Mouse (Mus musculus): ENCODE measurements around the gene Cib3. TPM values are rescaled to one million over a fixed set of nuclear protein-coding genes. Genes with fewer than 3 reads are reported as not detected.
A peak's percentile ranks its signal among the peaks of the same experiment; 100 is the strongest.

Cib3 gene
- total and polyA plus RNA-seq, 3 experiments, result not detected

- Histone ChIP-seq H3K79me2 (ENCODE audit: control insufficient read depth, insufficient read depth, low read length, poor library complexity) (no peaks in the 10 kb centered on the region), H3K27ac (ENCODE audit: control insufficient read depth, low read depth, low read length) (no peak within 1 kb of the TSS), H3K27me3 (ENCODE audit: control insufficient read depth in 1 of 2, insufficient read depth in 2 of 2, low read length in 2 of 2) (no peaks in the 10 kb centered on the region), H3K36me3 (ENCODE audit: control insufficient read depth in 1 of 2, insufficient read depth in 2 of 2, low read length in 2 of 2) (no peaks in the 10 kb centered on the region), H3K4me1 (ENCODE audit: control insufficient read depth in 1 of 2, insufficient read depth in 2 of 2, low read length in 2 of 2) (no peaks in the 10 kb centered on the region), H3K9ac (ENCODE audit: control insufficient read depth, low read depth, low read length, poor library complexity, severe bottlenecking) (no peak within 1 kb of the TSS), H3K4me3 (ENCODE audit: control insufficient read depth in 1 of 2, insufficient read depth in 1 of 2, low read depth in 2 of 2, low read length in 2 of 2) (no peak within 1 kb of the TSS), H3K9me3 (replicated peaks; ENCODE audit: insufficient read depth, low read length) (no peaks in the 10 kb centered on the region)
- DNase-seq (ENCODE audit: low read depth, low spot score), result peak; percentile 28
- TF ChIP-seq ETS1 (IDR thresholded peaks at IDR 0.05; ENCODE audit: low read depth, low read length), result no peak
- TF ChIP-seq MEF2A (IDR thresholded peaks at IDR 0.05; ENCODE audit: extremely low read depth, insufficient replicate concordance, low read depth, low read length, poor library complexity, severe bottlenecking), result no peak
- no peak for TF ChIP-seq ZKSCAN1 (IDR thresholded peaks at IDR 0.05; ENCODE audit: low read depth, low read length)
- no peak for TF ChIP-seq GATA1 (IDR thresholded peaks at IDR 0.05; ENCODE audit: low read depth, low read length)
- no peak for TF ChIP-seq POLR2AphosphoS5 (IDR thresholded peaks at IDR 0.05; ENCODE audit: borderline replicate concordance, low read depth, low read length)
- no peak for TF ChIP-seq HCFC1 (IDR thresholded peaks at IDR 0.05; ENCODE audit: low read depth, low read length)
- TF ChIP-seq ZC3H11A (IDR thresholded peaks at IDR 0.05; ENCODE audit: low read depth, low read length), result no peak
- TF ChIP-seq ELF1 (IDR thresholded peaks at IDR 0.05; ENCODE audit: low read depth, low read length), result no peak
Observed at GRCm38 (mm10) chr8:72189417-72190214, 23.0 kb downstream of the Cib3 start, which contains the start of gene Hsh2d. Gene Hsh2d (plus strand): TSS chr8:72189638.

DNA sequence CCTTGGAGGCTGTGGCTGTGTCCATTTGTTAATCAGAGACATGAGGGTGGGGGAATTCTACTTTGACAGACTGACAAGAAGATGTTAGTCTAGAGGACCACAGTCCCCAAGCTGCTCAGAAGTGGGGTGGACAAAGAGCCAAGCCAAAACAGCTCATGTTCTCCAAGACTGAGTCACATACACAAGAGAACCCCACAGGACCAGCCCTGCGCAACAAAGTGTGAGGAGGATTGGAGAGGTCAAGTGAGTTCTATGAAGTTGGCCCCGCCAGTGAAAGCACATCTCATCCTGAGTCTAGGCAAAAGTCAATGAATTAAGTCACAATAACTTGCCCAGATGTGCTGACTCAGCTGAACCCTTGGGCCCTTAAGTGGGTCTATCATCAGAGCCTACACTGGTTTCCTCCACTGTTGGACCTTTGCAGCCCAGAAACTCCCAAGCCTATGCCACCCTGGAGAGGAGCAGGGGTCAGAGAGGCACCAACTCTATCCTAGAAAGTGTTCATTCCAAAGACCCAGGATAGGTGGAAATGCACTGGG, 24.8 kb downstream of the Cib3 start:
- Histone ChIP-seq H3K4me1 (ENCODE audit: control insufficient read depth in 1 of 2, insufficient read depth in 2 of 2, low read length in 2 of 2) (peaks cover 0 to 4% of the 10 kb centered on the region in 2 experiments; a peak in 2 of 4 replicates), H3K9me3 (replicated peaks; ENCODE audit: insufficient read depth, low read length) (no peaks in the 10 kb centered on the region), H3K4me3 (ENCODE audit: control insufficient read depth in 1 of 2, insufficient read depth in 1 of 2, low read depth in 2 of 2, low read length in 2 of 2) (no peak overlapping the region), H3K79me2 (ENCODE audit: control insufficient read depth, insufficient read depth, low read length, poor library complexity) (no peaks in the 10 kb centered on the region), H3K27ac (ENCODE audit: control insufficient read depth, low read depth, low read length) (no peak overlapping the region), H3K36me3 (ENCODE audit: control insufficient read depth in 1 of 2, insufficient read depth in 2 of 2, low read length in 2 of 2) (peaks cover 0 to 3% of the 10 kb centered on the region in 2 experiments; a peak in 2 of 4 replicates), H3K27me3 (ENCODE audit: control insufficient read depth in 1 of 2, insufficient read depth in 2 of 2, low read length in 2 of 2) (no peaks in the 10 kb centered on the region), H3K9ac (ENCODE audit: control insufficient read depth, low read depth, low read length, poor library complexity, severe bottlenecking) (no peak overlapping the region)
- no peak for DNase-seq (ENCODE audit: low read depth, low spot score)
- TF ChIP-seq TBP (IDR thresholded peaks at IDR 0.05; ENCODE audit: low read depth, low read length), result no peak
- TF ChIP-seq MAFK (IDR thresholded peaks at IDR 0.05; ENCODE audit: borderline replicate concordance, low read depth, low read length), result peak; percentile 43; the same call in 1 of the 2 replicates
- no peak for TF ChIP-seq HCFC1 (IDR thresholded peaks at IDR 0.05; ENCODE audit: low read depth, low read length)
- no peak for TF ChIP-seq ZC3H11A (IDR thresholded peaks at IDR 0.05; ENCODE audit: low read depth, low read length)
